Mouse (Mus musculus) liver, embryonic 14.5 days (tissue): ENCODE results near the gene Hacd3.

ENCODE experiments used
- CTCF ChIP-seq: IDR thresholded peaks from 2 replicates; pipeline ENCODE4 v1.5.1; 2016; ENCODE audit warnings: antibody characterized with exemption, low read depth, control low read depth
- EP300 ChIP-seq: IDR thresholded peaks from 2 replicates; pipeline ENCODE4 v1.6.1; 2016; ENCODE audit warnings: antibody characterized with exemption, low read depth

- TF ChIP-seq CTCF = no peak
- no peak for TF ChIP-seq EP300
Observed at GRCm38 (mm10) chr9:65020991-65021886, at the start of gene Hacd3.
